Mouse (Mus musculus) MEL-GATA-1-ER (cell line): Measurements from ENCODE around the gene Sox15.
A peak's percentile ranks its signal among the peaks of the same experiment; 100 is the strongest.

Source experiments
- DNase-seq: peaks from one replicate; pipeline ENCODE4 v3.0.0-alpha.2; 2012; ENCODE audit warnings: low read depth; ENCODE audit errors: extremely low read depth

Gene Sox15

GRCm38 (mm10) chr11:69633128-69633866, 21.8 kb upstream of the Sox15 start:
- DNase-seq: no peak

- DNase-seq: no peak
These were observed 19.6 kb upstream of the Sox15 start for GRCm38 (mm10) chr11:69635471-69635870.

- no peak for DNase-seq
These were observed 9.3 kb upstream of the Sox15 start for GRCm38 (mm10) chr11:69645860-69646259.

GRCm38 (mm10) chr11:69653399-69653798, 1.7 kb upstream of the Sox15 start:
- DNase-seq: no peak

- no peak for DNase-seq
These were observed 354 bp upstream of the Sox15 start for GRCm38 (mm10) chr11:69654760-69655159.

- no peak for DNase-seq
These were observed 946 bp downstream of the Sox15 start for GRCm38 (mm10) chr11:69656065-69656455.

GRCm38 (mm10) chr11:69656617-69657461, 1.7 kb downstream of the Sox15 start:
- DNase-seq: no peak

GRCm38 (mm10) chr11:69657462-69657881, 2.4 kb downstream of the Sox15 start:
- DNase-seq: no peak

- no peak for DNase-seq
These were observed 6.2 kb downstream of the Sox15 start for GRCm38 (mm10) chr11:69661221-69661881.

- peak; percentile 91 for DNase-seq
These were observed 7.3 kb downstream of the Sox15 start, which contains the start of gene Mpdu1 for GRCm38 (mm10) chr11:69662213-69662966. Gene Mpdu1, minus strand, starts transcription at chr11:69662642.

- DNase-seq: no peak
These were observed 8.0 kb downstream of the Sox15 start for GRCm38 (mm10) chr11:69662967-69663671.

GRCm38 (mm10) chr11:69663795-69664194, 8.7 kb downstream of the Sox15 start:
- no peak for DNase-seq

- no peak for DNase-seq
These were observed 9.7 kb downstream of the Sox15 start for GRCm38 (mm10) chr11:69664841-69665240.

- DNase-seq: no peak
These were observed 10.4 kb downstream of the Sox15 start for GRCm38 (mm10) chr11:69665457-69665960.

GRCm38 (mm10) chr11:69665961-69666664, 11.0 kb downstream of the Sox15 start, which contains the start of gene Cd68:
Gene Cd68, minus strand, starts transcription at chr11:69666153.
- peak; percentile 94 for DNase-seq

GRCm38 (mm10) chr11:69666665-69667005, 11.5 kb downstream of the Sox15 start:
- no peak for DNase-seq

GRCm38 (mm10) chr11:69670786-69671725, 15.9 kb downstream of the Sox15 start:
- peak; percentile 72 for DNase-seq

- DNase-seq: no peak
These were observed 16.6 kb downstream of the Sox15 start for GRCm38 (mm10) chr11:69671726-69672124.
